Mouse (Mus musculus): ENCODE data around the gene Prdm10.
A peak's percentile ranks its signal among the peaks of the same experiment; 100 is the strongest.

Prdm10 gene

DNA sequence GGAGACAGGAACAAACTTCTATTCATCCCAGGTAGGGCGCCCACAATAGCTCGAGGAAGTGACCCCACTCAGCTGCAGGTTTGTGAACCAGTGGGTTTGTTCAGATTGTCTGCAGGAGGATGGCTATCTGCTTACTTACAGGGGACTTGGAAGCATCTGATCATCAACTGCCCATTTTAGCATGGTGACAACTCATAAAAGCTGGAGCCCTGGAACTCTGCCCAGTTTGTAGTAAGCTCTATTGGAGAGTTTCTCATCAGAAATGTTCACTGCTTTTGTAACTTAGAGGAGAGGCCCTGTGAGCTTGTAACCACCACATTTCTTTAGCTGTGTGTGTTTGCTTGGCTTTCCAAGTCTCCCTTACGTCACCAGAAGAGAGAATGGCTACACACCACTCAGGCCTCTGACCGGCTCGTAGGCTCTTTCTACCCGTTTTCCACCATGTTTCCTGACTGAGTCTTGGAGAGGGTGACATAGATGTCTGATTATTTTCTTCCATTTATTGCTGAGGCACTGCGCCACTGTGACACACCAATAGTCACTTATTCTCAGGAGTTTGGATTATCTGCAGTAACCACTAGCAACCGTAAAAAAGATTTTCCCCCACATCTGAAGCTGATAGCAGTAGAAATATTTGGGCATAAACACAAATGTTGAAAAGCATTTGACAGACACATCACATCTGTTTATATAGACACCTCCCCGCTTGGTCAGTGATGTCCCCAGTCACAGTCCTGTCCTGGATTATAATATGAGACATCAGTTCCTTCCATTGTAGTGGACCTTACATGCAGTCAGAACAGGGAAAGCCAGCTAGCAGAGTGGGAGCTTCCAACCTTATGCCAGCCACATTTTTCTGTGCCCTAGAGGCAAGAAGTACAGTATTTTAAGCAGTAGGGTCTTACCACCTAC is 83.6 kb downstream of the Prdm10 start:
- DNase-seq (ENCODE audit: low spot score), result no peak

DNA sequence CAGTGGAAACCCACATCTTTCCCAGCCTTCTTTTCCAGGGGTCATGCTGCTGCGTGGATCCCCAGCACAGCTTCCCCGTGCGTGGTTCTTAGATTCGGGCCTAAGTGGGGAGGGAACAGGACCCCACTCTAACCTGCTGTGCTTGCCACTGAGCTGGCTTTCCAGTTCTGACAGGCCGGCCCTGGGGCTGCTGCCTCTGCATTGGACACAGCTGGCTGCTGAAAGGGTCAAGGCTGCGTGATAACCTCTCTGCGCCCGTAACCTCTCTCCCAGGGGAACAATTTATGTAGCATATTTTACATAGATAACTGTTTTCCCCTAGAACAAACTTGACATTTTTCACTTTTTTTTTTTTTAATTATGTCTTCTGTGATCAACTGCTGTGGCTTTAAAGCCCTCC is 84.7 kb downstream of the Prdm10 start:
- no peak for DNase-seq (ENCODE audit: low spot score)

DNA sequence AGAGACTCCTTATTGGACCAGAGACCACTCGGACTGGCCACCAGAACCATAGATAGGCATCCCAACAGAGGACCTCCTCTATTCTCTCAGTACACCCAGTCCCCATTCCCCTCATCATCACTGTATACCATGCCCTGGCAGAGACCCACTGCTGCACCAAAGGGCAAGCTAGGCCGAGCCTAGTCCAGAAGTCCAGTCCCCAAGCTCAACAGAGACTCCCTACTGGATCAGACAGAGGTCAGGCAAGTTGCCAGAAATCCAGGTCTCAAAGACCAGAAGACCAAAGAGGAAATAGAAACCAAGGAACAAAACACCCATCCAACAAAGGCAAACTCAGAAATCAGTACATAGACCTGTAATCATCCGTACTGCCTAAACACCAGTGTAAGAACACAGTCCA is 91.4 kb downstream of the Prdm10 start:
- no peak for DNase-seq (ENCODE audit: low spot score)

DNA sequence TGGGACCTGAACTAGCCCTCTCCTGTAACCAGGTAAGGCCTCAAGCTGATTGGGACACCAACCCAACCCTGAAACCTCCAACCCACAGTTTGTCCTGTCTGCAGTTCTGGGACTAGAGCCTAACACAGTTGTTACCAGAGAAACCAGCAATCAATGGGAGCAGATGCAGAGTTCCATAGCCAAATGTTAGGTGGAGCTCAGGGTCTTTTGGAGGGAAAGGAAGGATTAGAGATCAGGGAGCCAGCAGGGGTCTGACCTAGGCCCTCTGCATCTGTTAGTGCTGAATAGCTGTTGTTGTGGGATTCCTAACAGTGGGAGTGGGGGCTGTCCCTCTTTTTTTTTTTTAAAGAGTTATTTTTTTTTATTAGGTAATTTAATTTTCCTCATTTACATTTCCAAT is 96.3 kb downstream of the Prdm10 start:
- no peak for DNase-seq (ENCODE audit: low spot score)

DNA sequence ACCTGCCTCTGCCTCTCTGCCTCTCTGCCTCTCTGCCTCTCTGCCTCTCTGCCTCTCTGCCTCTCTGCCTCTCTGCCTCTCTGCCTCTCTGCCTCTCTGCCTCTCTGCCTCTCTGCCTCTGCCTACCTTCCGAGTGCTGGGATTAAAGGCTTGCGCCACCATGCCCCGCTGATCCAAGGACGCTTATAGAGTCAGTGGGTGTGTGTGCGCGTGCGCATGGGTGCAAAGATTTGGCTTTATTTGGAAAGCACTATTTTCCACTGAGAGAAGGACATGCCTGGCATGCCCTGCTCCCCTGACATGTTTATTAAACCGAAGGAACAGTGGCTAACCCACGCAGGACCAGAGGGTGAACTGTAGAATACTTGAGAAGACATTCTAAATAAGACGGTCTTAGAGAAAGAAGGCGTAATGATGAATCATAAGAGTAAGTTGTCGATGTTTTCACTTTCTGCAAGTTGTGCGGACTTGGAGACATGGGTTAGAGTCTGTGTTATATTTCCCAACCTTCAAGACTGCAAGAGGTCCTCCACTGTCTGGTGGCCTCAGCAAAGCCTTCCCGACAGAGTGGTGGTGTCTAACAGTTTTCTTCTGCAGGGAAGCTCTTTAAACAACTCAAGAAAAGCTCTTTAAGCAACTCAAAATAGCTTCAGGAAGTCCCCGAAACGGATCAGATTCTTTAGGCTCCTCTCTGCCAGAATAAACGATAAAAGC is 104.6 kb downstream of the Prdm10 start:
- no peak for DNase-seq (ENCODE audit: low spot score)

DNA sequence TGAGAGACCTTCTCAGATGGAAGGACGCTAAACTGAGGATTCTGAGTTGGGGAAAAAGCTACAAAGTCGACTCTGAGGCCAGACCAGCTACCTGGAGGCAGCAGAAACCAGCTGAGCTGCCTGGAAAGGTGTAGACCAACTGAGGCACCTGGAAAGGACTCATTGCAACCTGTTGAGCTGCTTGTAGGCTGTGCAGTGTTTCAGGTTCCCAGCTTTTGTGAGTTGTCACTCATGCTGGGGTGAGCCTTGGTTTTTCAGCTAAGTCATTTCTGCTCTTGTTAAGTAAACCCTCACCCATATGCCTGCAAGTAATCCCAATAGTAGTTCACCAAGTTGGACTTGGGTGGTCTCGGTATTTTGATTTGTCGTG is 105.1 kb downstream of the Prdm10 start:
- DNase-seq (ENCODE audit: low spot score), result no peak

DNA sequence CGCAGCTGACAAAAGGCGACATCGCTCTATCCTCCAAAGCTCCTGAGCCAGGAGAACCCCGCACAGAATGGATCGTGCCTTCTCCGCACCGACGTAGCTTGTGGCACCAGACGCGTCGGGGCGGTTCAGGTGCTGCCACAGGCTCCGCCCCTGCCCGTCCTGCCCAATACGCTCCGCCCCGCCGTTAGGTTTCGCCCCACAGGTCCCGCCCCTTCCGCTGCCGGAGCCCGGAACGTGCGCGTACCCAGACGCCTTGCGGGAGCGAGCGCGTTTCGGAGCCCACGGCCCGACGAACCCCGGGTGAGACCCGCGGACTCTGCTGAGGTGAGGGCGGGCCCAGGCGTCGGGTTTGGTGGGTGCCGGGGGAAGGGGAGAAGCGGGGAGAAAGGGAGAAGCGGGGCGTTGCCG is 105.6 kb downstream of the Prdm10 start, which contains the start of gene Nfrkb:
Gene Nfrkb, plus strand, starts transcription at position 246 of the 408 bp plus-strand sequence.
- peak; percentile 96 for DNase-seq (ENCODE audit: low spot score)

DNA sequence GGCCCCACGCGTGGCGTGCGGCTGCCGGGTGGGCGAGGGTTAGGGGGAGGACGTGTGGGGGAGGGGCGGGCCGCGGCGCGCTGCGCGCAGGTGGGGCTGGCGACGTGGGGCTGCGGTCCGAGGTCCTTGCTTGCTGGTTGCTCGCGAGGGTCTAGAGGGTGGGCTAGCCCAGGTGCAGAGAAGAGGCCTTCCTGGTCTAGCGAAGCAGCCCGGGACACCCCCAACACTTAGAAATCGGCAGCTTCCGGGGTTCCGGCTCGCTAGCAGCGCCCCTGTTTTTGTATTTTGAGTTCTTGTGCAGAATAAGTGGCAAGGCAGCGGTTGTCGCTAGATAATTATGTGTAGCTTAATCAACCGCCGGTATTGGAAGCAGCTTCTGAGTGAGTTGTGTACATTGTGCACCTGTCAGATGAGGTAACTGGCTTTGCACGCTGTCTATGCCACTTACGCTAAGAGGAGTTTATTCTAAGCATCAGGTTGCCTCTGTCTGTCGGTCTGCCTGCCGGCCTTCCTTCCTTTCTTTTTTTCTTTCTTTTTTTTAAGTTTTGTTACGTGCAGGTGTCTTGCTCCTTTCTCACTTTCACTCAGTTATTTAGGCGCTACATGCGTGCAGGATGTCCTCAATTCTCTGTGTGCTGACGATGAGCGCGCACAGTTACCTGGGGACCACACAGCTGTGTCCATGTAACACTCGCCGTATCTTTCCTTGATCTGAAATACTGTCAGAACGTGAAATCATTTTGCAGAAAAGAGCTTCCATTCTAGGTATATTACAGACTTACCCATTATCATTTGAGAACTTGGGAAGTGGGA is 106.2 kb downstream of the Prdm10 start:
- no peak for DNase-seq (ENCODE audit: low spot score)

DNA sequence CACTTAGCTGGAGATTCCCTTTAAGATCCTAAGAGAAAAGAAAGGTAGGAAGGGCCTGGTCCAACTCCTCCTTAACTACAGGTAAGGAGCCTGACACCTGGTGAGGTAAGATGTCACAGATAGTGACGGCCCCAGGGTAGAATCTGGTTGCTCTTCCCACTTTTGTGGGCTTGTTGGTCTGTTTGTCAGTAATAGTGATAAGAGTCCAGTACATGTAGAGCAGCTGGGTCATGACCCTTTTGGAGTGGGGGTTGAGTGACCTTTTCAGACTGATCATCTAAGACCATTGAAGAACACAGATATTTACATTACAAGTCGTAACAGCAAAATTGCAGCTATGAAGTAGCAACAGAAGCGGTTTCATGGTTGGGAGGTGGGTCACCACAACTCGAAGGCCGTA is 106.9 kb downstream of the Prdm10 start:
- DNase-seq (ENCODE audit: low spot score), result no peak

DNA sequence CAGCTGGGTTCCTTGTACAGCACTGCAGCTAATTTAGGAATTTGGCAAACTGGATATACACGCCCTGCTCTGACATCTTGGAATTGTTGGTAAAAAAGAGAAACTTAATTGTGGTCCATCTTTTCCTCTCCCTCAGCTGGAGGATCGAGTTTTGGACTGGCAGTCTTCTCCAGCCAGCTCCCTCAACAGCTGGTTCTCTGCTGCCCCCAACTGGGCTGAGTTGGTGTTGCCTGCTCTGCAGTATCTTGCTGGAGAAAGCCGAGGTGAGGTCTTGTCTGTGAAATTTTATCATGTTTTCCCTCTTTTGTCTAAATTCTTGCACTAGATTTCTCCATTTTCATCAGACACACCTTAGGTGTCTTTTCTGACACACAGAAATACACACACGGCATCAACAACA is 120.1 kb downstream of the Prdm10 start:
- DNase-seq (ENCODE audit: low spot score), result peak; percentile 70

DNA sequence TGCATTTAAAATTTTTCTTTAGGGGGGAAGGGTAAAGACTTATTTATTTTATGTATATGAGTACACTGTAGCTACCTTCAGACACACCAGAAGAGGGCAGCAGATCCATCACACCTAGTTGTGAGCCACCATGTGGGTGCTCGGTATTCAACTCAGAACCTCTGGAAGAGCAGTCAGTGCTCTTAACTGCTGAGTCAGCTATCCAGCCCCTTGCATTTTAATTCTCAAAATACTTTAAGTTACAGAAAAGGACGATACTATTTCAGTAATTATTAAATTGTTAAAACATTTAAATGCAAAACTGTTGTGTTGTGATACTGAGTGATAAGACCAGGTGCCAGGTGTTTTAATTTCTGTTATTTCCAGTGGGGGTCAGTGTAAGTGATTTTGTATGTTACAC is 124.0 kb downstream of the Prdm10 start:
- no peak for DNase-seq (ENCODE audit: low spot score)

DNA sequence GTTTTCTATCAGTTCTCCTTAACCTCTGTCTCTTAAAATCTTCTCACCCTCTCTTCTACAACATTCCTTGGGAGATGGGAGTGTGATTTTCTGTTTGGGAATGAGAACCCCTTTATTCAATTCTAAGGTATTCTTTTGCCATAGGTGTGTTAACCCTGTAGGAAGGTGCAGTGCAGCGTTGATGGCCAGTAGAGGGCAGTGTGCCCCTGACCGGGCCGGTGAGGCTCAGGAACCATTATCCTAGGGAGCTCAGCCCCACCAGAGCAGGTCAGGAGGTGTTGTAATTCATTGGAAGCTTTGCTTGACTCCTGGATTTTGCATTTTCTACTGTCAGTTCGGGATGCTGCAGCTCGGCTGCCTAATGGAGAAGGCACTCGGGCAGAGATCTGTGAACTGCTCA is 124.9 kb downstream of the Prdm10 start:
- no peak for DNase-seq (ENCODE audit: low spot score)

DNA sequence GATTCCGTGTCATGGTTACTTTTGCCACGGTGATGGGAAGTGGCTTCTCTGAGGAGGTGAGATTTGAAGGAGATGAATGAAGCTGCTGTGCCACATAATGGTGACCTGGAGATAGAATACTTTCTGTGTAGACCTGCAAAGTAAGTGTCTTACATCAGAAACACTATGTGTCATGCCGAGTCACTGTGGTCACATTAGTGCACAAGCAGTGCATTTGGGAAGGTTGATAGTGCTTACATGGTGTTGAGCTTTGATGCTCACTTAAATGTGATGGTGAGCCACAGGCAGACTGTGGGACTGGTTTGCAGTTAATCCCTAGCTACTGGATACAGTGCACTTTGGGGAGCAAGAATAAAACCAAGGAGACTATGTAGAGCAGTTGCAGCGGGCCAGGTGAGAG is 131.8 kb downstream of the Prdm10 start:
- no peak for DNase-seq (ENCODE audit: low spot score)

DNA sequence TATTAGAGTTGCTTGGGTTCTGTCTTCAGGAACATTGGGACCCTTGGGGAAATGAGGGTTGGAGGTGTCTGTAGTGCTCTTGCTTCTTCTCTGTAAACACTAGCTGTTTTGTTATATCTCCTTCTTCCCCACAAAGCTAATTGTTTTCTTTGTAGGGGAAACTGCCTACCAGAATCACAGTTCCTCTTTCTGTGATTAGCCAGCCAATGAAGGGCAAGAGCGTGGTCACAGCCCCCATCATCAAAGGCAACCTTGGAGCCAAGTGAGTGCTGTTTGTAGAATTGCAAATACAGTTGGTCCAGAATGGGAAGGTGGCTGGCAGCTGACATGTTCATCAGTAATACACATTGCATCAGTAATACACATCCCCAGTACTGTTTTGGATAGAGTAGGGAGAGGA is 138.5 kb downstream of the Prdm10 start:
- no peak for DNase-seq (ENCODE audit: low spot score)

DNA sequence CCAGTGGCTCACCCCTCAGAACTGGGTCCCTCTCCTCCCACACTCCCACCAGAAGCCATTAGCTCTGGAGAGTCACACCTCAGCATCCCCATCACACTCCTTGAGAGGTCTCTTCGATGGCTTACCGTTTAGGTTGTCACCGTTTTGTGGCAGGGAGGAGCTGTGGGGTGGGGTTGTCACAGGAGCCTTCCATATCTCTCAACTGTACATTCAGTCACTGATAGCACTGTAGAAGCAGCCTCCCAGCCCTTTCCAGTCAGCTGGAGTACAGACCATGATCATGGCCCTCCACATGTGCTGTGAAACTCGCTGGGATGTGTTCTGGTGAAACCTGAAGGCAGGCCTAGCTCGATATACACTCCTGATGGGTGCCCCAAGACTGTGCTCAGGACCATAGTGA is 141.8 kb downstream of the Prdm10 start:
- no peak for DNase-seq (ENCODE audit: low spot score)

DNA sequence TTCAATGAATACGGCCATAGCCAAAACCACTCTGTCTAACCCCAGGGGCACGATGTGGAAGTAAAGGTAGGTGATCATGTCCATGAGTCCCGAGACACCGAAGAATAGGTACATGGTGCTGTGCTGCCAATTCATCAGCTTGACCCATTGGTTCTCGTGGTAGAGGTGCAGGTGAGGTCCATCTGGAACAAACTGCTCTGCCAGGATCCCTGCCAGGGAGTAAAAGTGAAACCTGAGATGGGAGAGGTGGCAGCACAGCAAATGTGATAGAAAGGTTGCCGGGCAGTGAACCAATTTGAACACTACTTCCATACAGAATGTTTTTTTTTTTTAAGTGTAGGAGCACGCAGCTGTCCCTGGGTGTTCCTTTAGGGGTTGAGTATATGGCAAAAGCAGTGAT is 148.6 kb downstream of the Prdm10 start:
- DNase-seq (ENCODE audit: low spot score), result no peak

DNA sequence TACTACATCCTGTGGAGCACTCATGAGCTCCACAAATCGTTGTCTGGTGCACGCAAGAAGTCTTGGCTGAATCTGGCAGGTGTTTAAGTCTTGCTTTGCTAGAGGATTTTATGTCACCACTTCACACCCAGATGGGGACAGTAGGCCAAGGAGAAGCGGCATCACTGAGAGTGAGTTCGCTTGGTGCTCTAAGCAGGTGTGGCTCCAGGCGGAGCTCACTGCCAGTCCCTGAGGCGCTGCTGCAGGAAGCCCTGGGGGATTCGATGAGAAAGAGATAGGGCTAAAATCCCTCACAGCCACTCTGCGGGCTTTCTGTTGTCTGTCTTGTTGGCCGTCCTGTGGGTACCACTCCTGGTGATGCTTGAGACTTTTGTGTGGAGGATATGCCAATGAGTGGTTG is 149.7 kb downstream of the Prdm10 start:
- no peak for DNase-seq (ENCODE audit: low spot score)
